Mouse (Mus musculus) right cerebral cortex, adult 18-20 months (tissue): ENCODE data around the gene Gm44502.
A peak's percentile ranks its signal among the peaks of the same experiment; 100 is the strongest.

Experiments
- DNase-seq: peaks from one replicate; pipeline ENCODE4 v3.0.0; 2022; ENCODE audit warnings: mixed read lengths

Gene Gm44502

GRCm38 (mm10) chr15:89390081-89390480 lies 39.4 kb downstream of the Gm44502 start:
- DNase-seq: no peak

GRCm38 (mm10) chr15:89387127-89387526 lies 42.4 kb downstream of the Gm44502 start:
- no peak for DNase-seq

GRCm38 (mm10) chr15:89384617-89385016 lies 44.9 kb downstream of the Gm44502 start, which contains the start of gene Klhdc7b:
Klhdc7b (plus strand) TSS chr15:89384917.
- no peak for DNase-seq

GRCm38 (mm10) chr15:89379429-89379828 lies 50.1 kb downstream of the Gm44502 start:
- DNase-seq: no peak

- DNase-seq: no peak
Observed at GRCm38 (mm10) chr15:89378831-89379401, 50.6 kb downstream of the Gm44502 start, which contains the start of gene Odf3b. Odf3b (minus strand) TSS chr15:89379282.

- no peak for DNase-seq
Observed at GRCm38 (mm10) chr15:89377938-89378828, 51.3 kb downstream of the Gm44502 start.

GRCm38 (mm10) chr15:89377362-89377761 lies 52.1 kb downstream of the Gm44502 start:
- no peak for DNase-seq

- no peak for DNase-seq
Observed at GRCm38 (mm10) chr15:89376957-89377356, 52.5 kb downstream of the Gm44502 start, which contains the start of gene Tymp. Tymp (minus strand) TSS chr15:89377039.

GRCm38 (mm10) chr15:89376040-89376439 lies 53.5 kb downstream of the Gm44502 start:
- no peak for DNase-seq

- no peak for DNase-seq
Observed at GRCm38 (mm10) chr15:89374801-89375534, 54.5 kb downstream of the Gm44502 start.

- DNase-seq: no peak
Observed at GRCm38 (mm10) chr15:89374340-89374739, 55.2 kb downstream of the Gm44502 start.

GRCm38 (mm10) chr15:89373762-89374248 lies 55.7 kb downstream of the Gm44502 start, which contains the start of gene Sco2:
Sco2 (minus strand) TSS chr15:89373846.
- DNase-seq: peak; percentile 91

- peak; percentile 85 for DNase-seq
Observed at GRCm38 (mm10) chr15:89373027-89373761, 56.3 kb downstream of the Gm44502 start.

GRCm38 (mm10) chr15:89372536-89372935 lies 57.0 kb downstream of the Gm44502 start:
- DNase-seq: no peak

GRCm38 (mm10) chr15:89372068-89372467 lies 57.4 kb downstream of the Gm44502 start:
- DNase-seq: no peak
